Mouse (Mus musculus) B cell, adult 2 months (primary cell): Measurements from ENCODE around the gene Rgs5.

Experiments
- DNase-seq, 2 experiments: peaks; one replicate each; pipeline ENCODE4 v3.0.0; 2022

Rgs5 gene

GRCm38 (mm10) chr1:169730599-169731100 is 75.3 kb downstream of the Rgs5 start:
- no peak for DNase-seq

- DNase-seq: no peak
These were observed 80.8 kb downstream of the Rgs5 start for GRCm38 (mm10) chr1:169736139-169736538.

- DNase-seq: no peak
These were observed 81.9 kb downstream of the Rgs5 start for GRCm38 (mm10) chr1:169737231-169737630.

GRCm38 (mm10) chr1:169741147-169741546 is 85.8 kb downstream of the Rgs5 start:
- no peak for DNase-seq
